Mouse (Mus musculus): ENCODE results near the gene Iqck. TPM values are rescaled to one million over a fixed set of nuclear protein-coding genes. Genes with fewer than 3 reads are reported as not detected.

Gene Iqck
- total and polyA plus RNA-seq, 2 experiments from 2014 or later = 0.67 TPM; not detected in 1

DNA sequence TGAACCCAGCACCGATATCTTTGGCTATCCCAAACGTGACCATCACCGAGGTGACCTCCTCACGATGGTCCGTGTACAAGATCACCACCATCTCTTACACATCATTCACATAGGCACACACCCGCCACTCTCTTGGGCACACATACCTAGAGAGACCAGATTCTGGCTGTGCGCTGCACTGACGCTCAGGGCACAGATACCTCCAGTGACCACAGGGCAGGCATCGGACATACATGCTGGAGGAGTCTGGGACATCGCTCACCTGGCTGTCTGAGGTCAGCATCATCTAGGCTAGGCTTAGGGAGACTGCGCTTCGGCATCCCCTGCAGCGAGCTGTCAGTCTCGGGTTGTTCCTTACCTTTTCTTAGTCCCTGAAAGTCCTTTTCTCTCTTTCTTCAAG, 140.1 kb downstream of the Iqck start:
- H3K9ac ChIP-seq (replicated peaks; ENCODE audit: low read depth, low read length) = no peak overlapping the region
- ATAC-seq (ENCODE audit: insufficient read depth, low read depth) = peak; percentile 3; the same call in 1 of the 2 replicates
- H3K4me3 ChIP-seq (ENCODE audit: low read depth, low read length) = peak overlapping the region; percentile 56; the same call in 1 of the 2 replicates
- no peaks in the 10 kb centered on the region for H3K9me3 ChIP-seq (replicated peaks; ENCODE audit: control insufficient read depth, low read length)
- H3K27me3 ChIP-seq (ENCODE audit: control insufficient read depth, insufficient read depth, low read length) = no peaks in the 10 kb centered on the region
- H3K27ac ChIP-seq (ENCODE audit: low read depth) = no peak overlapping the region
- peaks cover 37% of the 10 kb centered on the region for H3K4me1 ChIP-seq (ENCODE audit: control insufficient read depth, insufficient read depth)
- WGBS = 9% methylated on average over 14 of the region's 14 CpGs
- no peak for DNase-seq (ENCODE audit: low spot score)
- no peaks in the 10 kb centered on the region for H3K36me3 ChIP-seq (replicated peaks; ENCODE audit: control insufficient read depth, insufficient read depth, low read length)
- TF ChIP-seq CTCF (IDR thresholded peaks at IDR 0.05; ENCODE audit: low read depth) = no peak
- no peak for TF ChIP-seq EP300 (IDR thresholded peaks at IDR 0.05; ENCODE audit: low read depth)
- peak overlapping the region; percentile 76 for H3K4me2 ChIP-seq (ENCODE audit: low read depth, low read length)

DNA sequence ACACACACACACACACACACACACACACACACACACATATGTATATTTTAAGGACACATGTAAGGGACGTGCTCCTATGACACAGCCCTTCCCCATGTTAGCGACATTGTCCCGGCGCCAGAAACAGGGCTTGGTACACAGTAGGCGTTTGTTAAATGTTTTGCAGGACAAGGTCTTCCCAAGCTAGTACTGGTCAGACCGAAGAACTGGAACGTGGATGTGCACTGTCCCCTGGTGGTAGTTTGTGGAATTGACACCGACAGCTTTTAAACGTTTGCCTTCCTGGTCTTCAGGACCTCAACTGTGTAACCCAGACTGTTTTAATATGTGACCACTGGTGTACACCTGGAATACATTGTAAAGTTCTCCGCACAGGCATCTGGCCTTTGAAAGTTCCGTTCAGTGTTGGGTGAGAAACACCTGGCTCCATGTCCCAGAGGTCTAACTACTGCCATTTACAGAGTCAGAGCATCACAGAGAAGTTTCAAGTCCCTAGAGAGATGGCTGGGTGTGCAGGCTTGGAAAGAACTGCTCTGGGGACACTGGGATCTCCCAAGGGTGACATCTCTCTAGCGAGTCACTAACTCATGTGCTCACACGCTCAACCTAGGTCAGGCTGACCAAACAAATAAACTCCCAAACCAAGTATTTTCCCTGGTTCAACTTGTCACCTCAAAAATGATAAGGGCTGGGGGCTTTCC, 140.7 kb downstream of the Iqck start:
- TF ChIP-seq EP300 (IDR thresholded peaks at IDR 0.05; ENCODE audit: low read depth) (no peak), CTCF (IDR thresholded peaks at IDR 0.05; ENCODE audit: low read depth) (peak; percentile 100)
- Histone ChIP-seq H3K4me3 (ENCODE audit: low read depth, low read length) (no peak overlapping the region), H3K4me1 (ENCODE audit: control insufficient read depth, insufficient read depth) (peaks cover 37% of the 10 kb centered on the region), H3K4me2 (ENCODE audit: low read depth, low read length) (peak overlapping the region; percentile 76), H3K36me3 (replicated peaks; ENCODE audit: control insufficient read depth, insufficient read depth, low read length) (no peaks in the 10 kb centered on the region), H3K9ac (replicated peaks; ENCODE audit: low read depth, low read length) (no peak overlapping the region), H3K27me3 (ENCODE audit: control insufficient read depth, insufficient read depth, low read length) (no peaks in the 10 kb centered on the region), H3K9me3 (replicated peaks; ENCODE audit: control insufficient read depth, low read length) (no peaks in the 10 kb centered on the region), H3K27ac (ENCODE audit: low read depth) (no peak overlapping the region)
- DNase-seq (ENCODE audit: low spot score) (peak; percentile 81), ATAC-seq (ENCODE audit: insufficient read depth, low read depth) (peak; percentile 28; the same call in 1 of the 2 replicates)
- 5% methylated on average over 13 of the region's 13 CpGs for WGBS

DNA sequence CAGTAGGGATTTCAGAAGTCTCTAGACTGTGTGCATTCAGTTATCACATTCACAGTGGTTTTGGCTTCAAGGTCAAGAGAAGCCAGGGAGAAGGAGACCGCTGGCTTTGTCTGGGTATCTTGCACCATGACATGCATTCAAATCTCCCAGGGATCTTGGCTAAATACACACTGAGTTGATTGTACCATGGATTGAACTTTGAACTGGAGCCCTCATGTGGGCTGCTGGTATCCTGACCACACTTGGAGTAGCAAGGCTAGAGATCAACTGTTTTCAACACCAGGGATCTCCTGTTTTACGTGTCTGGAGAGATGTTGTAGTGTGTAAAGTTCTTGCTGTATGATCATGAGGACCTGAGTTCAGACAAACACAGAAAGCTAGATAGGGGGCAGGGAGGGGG, 144.3 kb downstream of the Iqck start:
- whole genome bisulfite sequencing = 52% methylated on average over 2 of the region's 2 CpGs
- no peak for DNase-seq (ENCODE audit: low spot score)
- H3K27ac ChIP-seq (ENCODE audit: low read depth) = no peak overlapping the region
- H3K9me3 ChIP-seq (replicated peaks; ENCODE audit: control insufficient read depth, low read length) = no peaks in the 10 kb centered on the region
- no peak overlapping the region for H3K9ac ChIP-seq (replicated peaks; ENCODE audit: low read depth, low read length)
- no peaks in the 10 kb centered on the region for H3K27me3 ChIP-seq (ENCODE audit: control insufficient read depth, insufficient read depth, low read length)
- no peak for TF ChIP-seq EP300 (IDR thresholded peaks at IDR 0.05; ENCODE audit: low read depth)
- TF ChIP-seq CTCF (IDR thresholded peaks at IDR 0.05; ENCODE audit: low read depth) = no peak
- H3K36me3 ChIP-seq (replicated peaks; ENCODE audit: control insufficient read depth, insufficient read depth, low read length) = no peaks in the 10 kb centered on the region
- H3K4me3 ChIP-seq (ENCODE audit: low read depth, low read length) = no peak overlapping the region
- no peak for ATAC-seq (ENCODE audit: insufficient read depth, low read depth)
- no peak overlapping the region for H3K4me2 ChIP-seq (ENCODE audit: low read depth, low read length)
- peaks cover 8% of the 10 kb centered on the region; the same call in 1 of the 2 replicates for H3K4me1 ChIP-seq (ENCODE audit: control insufficient read depth, insufficient read depth)

DNA sequence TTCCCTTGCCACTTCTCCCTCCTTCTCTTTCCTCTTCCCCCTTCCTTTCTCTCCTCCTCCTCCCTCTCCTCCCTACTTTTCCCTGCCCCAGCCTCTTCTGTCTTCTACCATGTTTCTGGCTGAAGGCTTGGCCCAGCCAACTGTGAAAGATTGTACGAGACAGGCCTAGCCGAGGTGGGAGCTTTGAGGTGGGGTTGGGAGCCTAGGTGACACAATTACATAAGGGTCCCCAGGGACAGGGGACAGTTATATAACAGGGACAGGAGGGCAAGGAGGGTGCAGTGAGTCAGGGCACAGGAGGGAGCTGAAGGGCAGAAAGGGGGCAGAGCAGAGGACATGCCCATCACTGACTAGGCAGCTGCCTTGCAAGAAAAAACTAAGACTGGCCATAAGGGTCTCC, 146.4 kb downstream of the Iqck start:
- TF ChIP-seq EP300 (IDR thresholded peaks at IDR 0.05; ENCODE audit: low read depth) = no peak
- TF ChIP-seq CTCF (IDR thresholded peaks at IDR 0.05; ENCODE audit: low read depth) = no peak
- H3K9me3 ChIP-seq (replicated peaks; ENCODE audit: control insufficient read depth, low read length) = no peaks in the 10 kb centered on the region
- no peaks in the 10 kb centered on the region for H3K36me3 ChIP-seq (replicated peaks; ENCODE audit: control insufficient read depth, insufficient read depth, low read length)
- H3K4me1 ChIP-seq (ENCODE audit: control insufficient read depth, insufficient read depth) = no peaks in the 10 kb centered on the region
- no peak overlapping the region for H3K27ac ChIP-seq (ENCODE audit: low read depth)
- ATAC-seq (ENCODE audit: insufficient read depth, low read depth) = no peak
- no peak overlapping the region for H3K4me3 ChIP-seq (ENCODE audit: low read depth, low read length)
- WGBS = 60% methylated on average over 2 of the region's 2 CpGs
- no peak overlapping the region for H3K4me2 ChIP-seq (ENCODE audit: low read depth, low read length)
- H3K27me3 ChIP-seq (ENCODE audit: control insufficient read depth, insufficient read depth, low read length) = no peaks in the 10 kb centered on the region
- no peak for DNase-seq (ENCODE audit: low spot score)
- H3K9ac ChIP-seq (replicated peaks; ENCODE audit: low read depth, low read length) = no peak overlapping the region

DNA sequence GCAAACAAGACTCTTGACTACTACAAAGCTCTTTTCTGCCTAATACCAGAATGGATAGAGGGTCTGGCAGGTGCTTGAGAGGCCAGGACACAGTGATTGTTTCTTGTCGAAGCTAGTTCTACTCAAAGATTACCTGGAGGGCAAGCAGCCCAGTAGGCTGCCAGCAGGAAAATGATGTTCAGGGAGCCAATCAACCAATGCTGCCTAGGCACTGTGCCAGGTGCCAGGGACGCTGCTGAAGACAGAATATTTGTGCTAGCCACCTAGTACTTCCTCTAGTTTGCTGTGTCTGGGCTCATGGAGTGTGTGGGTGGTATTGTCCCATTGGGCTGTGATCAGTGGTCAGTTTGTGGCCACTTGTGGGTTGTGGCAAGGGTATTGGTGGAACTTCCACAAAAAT, 146.9 kb downstream of the Iqck start:
- Histone ChIP-seq H3K27me3 (ENCODE audit: control insufficient read depth, insufficient read depth, low read length) (no peaks in the 10 kb centered on the region), H3K4me1 (ENCODE audit: control insufficient read depth, insufficient read depth) (no peaks in the 10 kb centered on the region), H3K27ac (ENCODE audit: low read depth) (no peak overlapping the region), H3K4me2 (ENCODE audit: low read depth, low read length) (no peak overlapping the region), H3K9me3 (replicated peaks; ENCODE audit: control insufficient read depth, low read length) (no peaks in the 10 kb centered on the region), H3K9ac (replicated peaks; ENCODE audit: low read depth, low read length) (no peak overlapping the region), H3K36me3 (replicated peaks; ENCODE audit: control insufficient read depth, insufficient read depth, low read length) (no peaks in the 10 kb centered on the region), H3K4me3 (ENCODE audit: low read depth, low read length) (no peak overlapping the region)
- ATAC-seq (ENCODE audit: insufficient read depth, low read depth) (no peak), DNase-seq (ENCODE audit: low spot score) (no peak)
- TF ChIP-seq EP300 (IDR thresholded peaks at IDR 0.05; ENCODE audit: low read depth) = no peak
- TF ChIP-seq CTCF (IDR thresholded peaks at IDR 0.05; ENCODE audit: low read depth) = no peak
- 43% methylated on average over 2 of the region's 2 CpGs for WGBS

Data from heart, postnatal 0 days (tissue).